Mouse (Mus musculus): ENCODE data around the gene Pde6d. TPM values are rescaled to one million over a fixed set of nuclear protein-coding genes. Genes with fewer than 3 reads are reported as not detected.

Gene Pde6d
- total RNA-seq, 2 experiments from 2014 or later: 24.3 to 30.3 TPM

DNA sequence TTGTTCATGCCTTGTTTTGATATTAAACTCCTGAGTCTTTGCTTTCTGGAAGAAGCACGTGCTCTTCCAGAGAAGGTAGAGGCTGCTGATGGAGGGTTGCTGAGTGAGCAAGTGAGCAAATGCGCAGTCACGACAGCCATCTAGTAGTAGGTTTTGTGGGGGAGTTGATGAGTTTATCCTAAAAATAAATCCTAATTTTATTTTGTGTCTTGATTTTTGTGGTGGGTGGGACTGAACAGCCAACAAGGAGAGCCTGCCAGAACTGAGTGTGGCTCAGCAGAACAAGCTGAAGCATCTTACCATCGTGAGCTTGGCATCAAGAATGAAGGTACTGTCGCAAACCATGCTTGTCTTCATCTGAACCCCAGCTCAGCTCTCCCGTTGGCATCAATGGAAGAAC is 14.1 kb upstream of the Pde6d start:
- Histone ChIP-seq H3K4me3 (no peak overlapping the region), H3K27ac (no peak overlapping the region)
- intact Hi-C loops (cut with DNase I): no loop called here
- DNase-seq: no peak
- TF ChIP-seq CTCF (IDR thresholded peaks at IDR 0.05): no peak

- intact Hi-C loops (cut with DNase I): no loop called here
- Histone ChIP-seq H3K4me3 (no peak overlapping the region), H3K27ac (no peak overlapping the region)
- no peak for TF ChIP-seq CTCF (IDR thresholded peaks at IDR 0.05)
- DNase-seq: no peak
Measured at GRCm38 (mm10) chr1:86595315-86595714, 12.9 kb upstream of the Pde6d start.

- no peak for TF ChIP-seq CTCF (IDR thresholded peaks at IDR 0.05)
- intact Hi-C loops (cut with DNase I): no loop called here
- Histone ChIP-seq H3K4me3 (no peak overlapping the region), H3K27ac (no peak overlapping the region)
- DNase-seq: no peak
Measured at GRCm38 (mm10) chr1:86594539-86594938, 12.1 kb upstream of the Pde6d start.

DNA sequence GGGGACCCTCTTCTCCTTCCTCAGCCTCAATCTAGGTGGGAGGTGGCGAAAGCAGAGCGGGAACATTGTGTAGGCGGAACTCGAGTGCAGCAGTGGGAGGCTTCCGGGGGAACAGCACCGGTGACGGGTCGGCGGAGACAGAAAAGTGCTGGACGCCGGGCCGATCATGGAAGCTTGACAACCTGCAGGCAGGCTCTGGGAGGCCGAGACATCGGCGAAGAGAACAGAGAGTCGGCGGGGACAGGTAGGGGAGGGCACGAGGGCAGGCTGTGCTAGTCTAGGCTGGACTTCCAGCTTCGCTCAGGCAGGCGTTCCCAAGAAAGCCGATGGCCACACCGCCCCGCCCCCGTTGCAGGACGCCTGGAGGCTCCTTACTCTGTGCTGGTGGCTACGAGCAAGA is 4.6 kb upstream of the Pde6d start:
- peak; percentile 86 for DNase-seq
- TF ChIP-seq CTCF (IDR thresholded peaks at IDR 0.05): no peak
- peak overlapping the region; percentile 82 for H3K27ac ChIP-seq
- intact Hi-C loops (cut with DNase I): no loop called here
- peak overlapping the region; percentile 84 for H3K4me3 ChIP-seq

GRCm38 (mm10) chr1:86583709-86584108 is 1.3 kb upstream of the Pde6d start:
- intact Hi-C loops (cut with DNase I): no loop called here
- DNase-seq: no peak
- Histone ChIP-seq H3K4me3 (no peak overlapping the region), H3K27ac (no peak overlapping the region)
- no peak for TF ChIP-seq CTCF (IDR thresholded peaks at IDR 0.05)

DNA sequence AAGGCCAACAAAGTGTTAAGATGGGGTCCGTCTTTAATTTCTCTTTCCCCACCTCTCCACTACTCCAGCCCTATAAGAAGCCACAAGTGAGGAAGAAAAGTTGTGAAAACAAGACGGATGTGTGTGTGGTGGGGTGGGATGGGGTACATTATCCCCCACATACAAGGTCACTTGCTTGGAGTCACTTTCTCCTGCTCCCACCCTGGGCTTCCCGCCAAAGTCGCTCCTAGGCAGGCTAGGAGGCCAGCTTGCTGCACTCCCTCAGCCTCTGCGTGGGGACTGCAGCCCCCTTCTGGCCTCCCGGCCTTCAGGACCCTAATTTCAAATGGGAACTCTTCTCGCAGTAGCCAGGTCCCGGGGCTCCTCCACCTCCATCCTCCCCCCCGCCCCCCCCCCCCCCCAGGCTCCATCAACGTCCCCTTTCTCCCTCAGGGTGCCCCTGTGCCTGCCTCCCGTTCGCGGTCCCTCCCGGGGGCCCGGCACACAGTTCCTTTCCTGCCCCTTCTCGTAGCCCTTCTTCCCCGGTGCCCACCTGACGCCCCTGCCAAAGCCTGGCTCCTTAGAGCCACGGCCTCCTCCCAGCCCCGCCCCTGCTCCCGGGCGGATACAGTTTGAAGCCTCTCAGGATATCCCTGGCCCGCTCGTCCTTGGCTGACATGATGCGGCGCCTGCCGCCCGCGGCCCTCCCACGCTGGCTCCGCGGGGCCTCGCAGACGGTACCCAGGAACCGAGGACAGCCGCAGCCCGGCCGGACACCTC is 558 bp downstream of the Pde6d start:
- no peak for TF ChIP-seq CTCF (IDR thresholded peaks at IDR 0.05)
- peak overlapping the region; percentile 96 for H3K4me3 ChIP-seq
- peak overlapping the region; percentile 93 for H3K27ac ChIP-seq
- DNase-seq: peak; percentile 51
- intact Hi-C loops (cut with DNase I): no loop called here

- no peak for TF ChIP-seq CTCF (IDR thresholded peaks at IDR 0.05)
- Histone ChIP-seq H3K4me3 (no peak overlapping the region), H3K27ac (no peak overlapping the region)
- intact Hi-C loops (cut with DNase I): no loop called here
- no peak for DNase-seq
Measured at GRCm38 (mm10) chr1:86580426-86580825, 2.0 kb downstream of the Pde6d start.

DNA sequence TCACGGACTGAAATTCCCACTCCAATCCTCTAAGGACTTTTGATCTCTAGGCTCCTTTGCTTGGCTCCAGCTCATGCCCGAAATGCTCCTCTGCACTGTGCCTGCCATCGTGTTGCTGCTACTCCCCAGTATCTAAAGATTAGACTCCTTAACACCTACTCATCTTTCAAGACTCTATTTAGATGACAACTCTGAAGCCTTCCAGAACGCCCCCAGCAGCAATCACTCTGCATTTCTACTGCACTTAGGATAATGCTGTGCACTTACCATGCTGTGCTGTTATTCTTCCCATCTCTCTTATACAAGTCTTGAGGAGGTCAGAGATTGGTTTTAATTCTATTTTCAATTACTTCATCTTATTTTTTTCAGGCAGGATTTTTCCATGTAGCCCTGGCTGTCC is 10.5 kb downstream of the Pde6d start:
- intact Hi-C loops (cut with DNase I): no loop called here
- no peak for TF ChIP-seq CTCF (IDR thresholded peaks at IDR 0.05)
- no peak for DNase-seq
- Histone ChIP-seq H3K4me3 (no peak overlapping the region), H3K27ac (no peak overlapping the region)

GRCm38 (mm10) chr1:86571381-86571780 is 11.0 kb downstream of the Pde6d start:
- intact Hi-C loops (cut with DNase I): no loop called here
- H3K4me3 ChIP-seq: no peak overlapping the region
- H3K27ac ChIP-seq: no peak overlapping the region
- no peak for TF ChIP-seq CTCF (IDR thresholded peaks at IDR 0.05)
- DNase-seq: no peak

DNA sequence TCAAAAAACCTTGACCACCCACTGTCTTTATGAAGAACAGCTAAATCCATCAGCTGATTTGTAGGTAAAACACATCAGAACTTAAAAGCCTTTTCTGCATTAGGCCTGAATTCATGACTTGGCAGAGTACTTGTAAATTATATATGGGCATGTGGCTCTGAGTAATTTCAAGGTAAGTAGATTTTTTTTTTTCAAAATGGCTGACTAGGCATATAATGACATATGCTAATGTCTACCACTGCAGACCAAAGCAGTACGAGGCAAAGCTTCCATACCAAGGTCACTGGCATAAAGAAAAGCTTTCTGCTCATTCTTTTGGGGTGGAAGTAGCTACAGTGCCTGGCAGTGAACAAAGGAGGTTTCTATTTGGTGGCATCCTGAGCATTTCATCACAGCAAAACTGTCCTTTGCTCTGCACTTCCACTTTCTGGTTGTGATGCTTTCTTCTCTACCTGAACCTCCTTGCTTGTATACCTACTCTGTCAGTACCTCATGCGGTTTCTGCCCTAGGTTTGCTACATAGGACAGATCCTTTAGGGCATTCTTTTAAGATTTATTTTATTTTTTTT is 13.1 kb downstream of the Pde6d start:
- TF ChIP-seq CTCF (IDR thresholded peaks at IDR 0.05): no peak
- intact Hi-C loops (cut with DNase I): no loop called here
- no peak for DNase-seq
- H3K27ac ChIP-seq: no peak overlapping the region
- no peak overlapping the region for H3K4me3 ChIP-seq

DNA sequence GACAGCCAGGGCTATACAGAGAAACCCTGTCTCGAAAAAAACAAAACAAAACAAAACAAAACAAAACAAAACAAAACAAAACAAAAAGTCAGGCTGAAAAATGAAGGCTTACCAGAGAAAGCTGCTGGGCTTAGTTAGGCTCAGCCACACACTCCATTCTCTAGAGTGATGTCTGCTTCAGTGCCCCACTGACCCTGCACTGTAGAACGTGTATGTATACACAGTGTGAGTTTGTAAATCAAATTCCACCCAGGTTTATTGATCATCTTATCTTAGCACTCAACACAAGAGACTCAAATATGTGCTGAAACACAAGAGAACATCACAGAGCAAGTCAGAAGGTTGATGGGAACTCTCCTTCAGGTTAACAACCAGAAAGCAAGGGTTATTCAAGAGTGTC is 14.0 kb downstream of the Pde6d start:
- intact Hi-C loops (cut with DNase I): no loop called here

GRCm38 (mm10) chr1:86562663-86563062 is 19.8 kb downstream of the Pde6d start:
- no peak for DNase-seq
- intact Hi-C loops (cut with DNase I): no loop called here
- no peak for TF ChIP-seq CTCF (IDR thresholded peaks at IDR 0.05)
- no peak overlapping the region for H3K4me3 ChIP-seq
- H3K27ac ChIP-seq: no peak overlapping the region

More for the DNA sequence above, 14.0 kb downstream of the Pde6d start:
- no peak for TF ChIP-seq CTCF (IDR thresholded peaks at IDR 0.05)
- H3K4me3 ChIP-seq: no peak overlapping the region
- DNase-seq: no peak
- H3K27ac ChIP-seq: no peak overlapping the region

- Histone ChIP-seq H3K4me3 (no peak overlapping the region), H3K27ac (peak overlapping the region; percentile 82)
- no peak for DNase-seq
- intact Hi-C loops (cut with DNase I): no loop called here
- TF ChIP-seq CTCF (IDR thresholded peaks at IDR 0.05): no peak
Measured at GRCm38 (mm10) chr1:86559232-86559631, 23.2 kb downstream of the Pde6d start.

GRCm38 (mm10) chr1:86557872-86558271 is 24.6 kb downstream of the Pde6d start:
- peak overlapping the region; percentile 82 for H3K27ac ChIP-seq
- no peak for TF ChIP-seq CTCF (IDR thresholded peaks at IDR 0.05)
- peak overlapping the region; percentile 45; the same call in 1 of the 2 replicates for H3K4me3 ChIP-seq
- intact Hi-C loops (cut with DNase I): no loop called here
- peak; percentile 46 for DNase-seq

All from gastrocnemius, adult 2 months (tissue).